ENCODE assay signal across 25 mouse cellular contexts in genomic region chr10:7651057-7651456, GRCm38 (mm10). TPM values are rescaled to one million over a fixed set of nuclear protein-coding genes. Genes with fewer than 3 reads are reported as not detected.
DNase-seq lines count a peak whose midpoint lies in the region; ATAC-seq and TF ChIP-seq lines count a peak whose summit lies in the region.
"Had no signal": no experiment of that assay in that cellular context is flagged by ENCODE, and none has a peak within 500 bp of the region (broad histone marks: within the 10 kb centered on the region; RNA-seq: fewer than 3 reads in every experiment).

No protein-coding gene starts in this region.

- H3K27me3 ChIP-seq in kidney, embryonic 14.5 days (ENCODE audit: control insufficient read depth, insufficient read depth, low read length) = no peaks in the 10 kb centered on the region
- H3K27me3 ChIP-seq in kidney, embryonic 16.5 days (ENCODE audit: insufficient read depth, low read length) = no peaks in the 10 kb centered on the region
- no peaks in the 10 kb centered on the region for H3K27me3 ChIP-seq in kidney, adult 2 months (replicated peaks; ENCODE audit: control insufficient read depth, insufficient read depth, low read length)
- no peaks in the 10 kb centered on the region for H3K27me3 ChIP-seq in liver, adult 2 months (ENCODE audit: control insufficient read depth, insufficient read depth, low read length)
- H3K27me3 ChIP-seq: CH12.LX; embryonic facial prominence, embryonic 12.5 days; forebrain, embryonic 13.5 days; Patski had no signal

- no peak overlapping the region for H3K4me3 ChIP-seq in kidney, embryonic 14.5 days (ENCODE audit: low read length)
- no peak overlapping the region for H3K4me3 ChIP-seq in kidney, embryonic 16.5 days (ENCODE audit: low read length)
- no peak overlapping the region for H3K4me3 ChIP-seq in kidney, adult 2 months (ENCODE audit: insufficient read depth, low read depth, low read length)
- no peak overlapping the region for H3K4me3 ChIP-seq in liver, adult 2 months (ENCODE audit: insufficient read depth, low read depth, low read length)
- H3K4me3 ChIP-seq: embryonic facial prominence, embryonic 10.5 days; embryonic facial prominence, embryonic 12.5 days; forebrain, embryonic 13.5 days had no signal

- 47% methylated on average over 2 of the region's 2 CpGs for WGBS in kidney, embryonic 14.5 days
- 53% methylated on average over 2 of the region's 2 CpGs for WGBS in kidney, embryonic 16.5 days
- 74% methylated on average over 2 of the region's 2 CpGs for WGBS in kidney, adult 2 months
- WGBS in liver, adult 2 months = 73% methylated on average over 2 of the region's 2 CpGs

- no peak for TF ChIP-seq POLR2A in kidney, adult 2 months (IDR thresholded peaks at IDR 0.05; ENCODE audit: low read depth, low read length)
- TF ChIP-seq POLR2A in liver, adult 2 months (IDR thresholded peaks at IDR 0.05; ENCODE audit: extremely low read depth, insufficient read depth, low read length) = no peak

- peak; percentile 55; the same call in 1 of the 2 replicates for ATAC-seq in kidney, embryonic 14.5 days (ENCODE audit: low FRiP score, low TSS enrichment)
- peak; percentile 51; the same call in 1 of the 2 replicates for ATAC-seq in kidney, embryonic 16.5 days (ENCODE audit: low FRiP score, low TSS enrichment)
- ATAC-seq: activated CD4-positive, CD25-positive, alpha-beta regulatory T cell, adult 4 months; CD4-positive, CD25-positive, alpha-beta regulatory T cell, adult 4 months; forebrain, embryonic 13.5 days; Patski had no signal

- no peak for TF ChIP-seq CTCF in kidney, adult 2 months (conservative IDR thresholded peaks at IDR 0.05; ENCODE audit: insufficient read depth, insufficient read length, low read depth, low read length)
- no peak for TF ChIP-seq CTCF in liver, adult 2 months (IDR thresholded peaks at IDR 0.05; ENCODE audit: low read depth, low read length)

- no peak overlapping the region for H3K4me2 ChIP-seq in kidney, embryonic 14.5 days (replicated peaks; ENCODE audit: low read depth, low read length)
- H3K4me2 ChIP-seq in kidney, embryonic 16.5 days (replicated peaks; ENCODE audit: low read depth, low read length) = no peak overlapping the region
- H3K4me2 ChIP-seq: embryonic facial prominence, embryonic 12.5 days; forebrain, embryonic 13.5 days had no signal

- no peaks in the 10 kb centered on the region for H3K4me1 ChIP-seq in kidney, embryonic 14.5 days (ENCODE audit: control insufficient read depth, insufficient read depth, low read length)
- H3K4me1 ChIP-seq in kidney, embryonic 16.5 days (ENCODE audit: insufficient read depth, low read length) = no peaks in the 10 kb centered on the region
- peaks cover under 1% of the 10 kb centered on the region; the same call in 1 of the 2 replicates for H3K4me1 ChIP-seq in kidney, adult 2 months (ENCODE audit: control insufficient read depth, insufficient read depth, low read length)
- peaks cover 4% of the 10 kb centered on the region for H3K4me1 ChIP-seq in liver, adult 2 months (ENCODE audit: control insufficient read depth, insufficient read depth, low read length)
- H3K4me1 ChIP-seq: embryonic facial prominence, embryonic 10.5 days; embryonic facial prominence, embryonic 12.5 days; forebrain, embryonic 13.5 days had no signal

- peaks cover 28% of the 10 kb centered on the region for H3K79me2 ChIP-seq in liver, adult 2 months (ENCODE audit: control insufficient read depth, insufficient read depth, low read length)

- no peak overlapping the region for H3K9ac ChIP-seq in kidney, embryonic 14.5 days (ENCODE audit: low read depth, low read length)
- no peak overlapping the region for H3K9ac ChIP-seq in kidney, embryonic 16.5 days (replicated peaks; ENCODE audit: low read length)
- H3K9ac ChIP-seq in liver, adult 2 months (ENCODE audit: low read depth, low read length) = no peak overlapping the region
- H3K9ac ChIP-seq: embryonic facial prominence, embryonic 12.5 days; forebrain, embryonic 13.5 days had no signal

- intact Hi-C loops in heart, postnatal 14 days (cut with DNase I) = no loop called here

- H3K27ac ChIP-seq in kidney, embryonic 14.5 days (ENCODE audit: low read depth, low read length) = no peak overlapping the region
- no peak overlapping the region for H3K27ac ChIP-seq in kidney, embryonic 16.5 days (ENCODE audit: low read length)
- no peak overlapping the region for H3K27ac ChIP-seq in kidney, adult 2 months (ENCODE audit: insufficient read depth, low read depth, low read length)
- no peak overlapping the region for H3K27ac ChIP-seq in liver, adult 2 months (replicated peaks; ENCODE audit: insufficient read depth, low read depth, low read length)
- H3K27ac ChIP-seq: embryonic facial prominence, embryonic 10.5 days; embryonic facial prominence, embryonic 12.5 days; forebrain, embryonic 13.5 days had no signal

- peaks cover 23% of the 10 kb centered on the region for H3K36me3 ChIP-seq in kidney, embryonic 14.5 days (ENCODE audit: control insufficient read depth, insufficient read depth, low read length)
- H3K36me3 ChIP-seq in kidney, embryonic 16.5 days (ENCODE audit: insufficient read depth, low read length) = peaks cover 25% of the 10 kb centered on the region
- H3K36me3 ChIP-seq in kidney, adult 2 months (ENCODE audit: control insufficient read depth, insufficient read depth, low read length) = peaks cover 3% of the 10 kb centered on the region; the same call in 1 of the 2 replicates
- peaks cover 18% of the 10 kb centered on the region for H3K36me3 ChIP-seq in liver, adult 2 months (ENCODE audit: control insufficient read depth, insufficient read depth, low read length)

- H3K9me3 ChIP-seq in kidney, embryonic 14.5 days (ENCODE audit: control insufficient read depth, low read length) = no peaks in the 10 kb centered on the region
- no peaks in the 10 kb centered on the region for H3K9me3 ChIP-seq in kidney, embryonic 16.5 days (ENCODE audit: low read length)
- H3K9me3 ChIP-seq: embryonic facial prominence, embryonic 10.5 days; embryonic facial prominence, embryonic 12.5 days; forebrain, embryonic 13.5 days; G1E had no signal

- peak; percentile 15 for DNase-seq in heart, adult 11 months
- no peak for DNase-seq in heart, postnatal 14 days
- DNase-seq in kidney, postnatal 10 days = no peak
- no peak for DNase-seq in kidney, adult 2 months
- DNase-seq in liver, adult 2 months (ENCODE audit: extremely low read depth, low read depth, low spot score) = peak; percentile 16
- no peak for DNase-seq in liver
- DNase-seq: adrenal gland, adult 8-10 months; adrenal gland, postnatal 14 days; adrenal gland, postnatal 36 days; B cell, adult 2 months; cerebellum, adult 11-12 months; cerebellum, adult 2 months; cerebellum, adult 9-10 months; cerebellum, postnatal 10 days; cerebellum, postnatal 25 days had no signal

RNA-seq across cellular contexts. Expression of gene Nup43, which starts 16.2 kb away (rescaled TPM):
- total RNA-seq in heart, postnatal 14 days (2021) = 1 to 10 TPM; 4.8 to 5.5 TPM
- 70.1 and 71.3 TPM in 2 replicates for polyA plus RNA-seq in kidney, embryonic 14.5 days (2014; fragmentation: Nextera tagmentation; extraction: Ambion mirVana)
- polyA plus RNA-seq in kidney, embryonic 16.5 days (2015; fragmentation: Nextera tagmentation; extraction: Ambion mirVana) = 52.2 and 56.8 TPM in 2 replicates
- 7.1 and 7.6 TPM in 2 replicates for polyA plus RNA-seq in kidney, adult 2 months (2012; rRNA removed)
- 4.4 and 7.2 TPM in 2 replicates for total RNA-seq in liver, adult 2 months (2014; rRNA removed)
- 2.6 and 3.6 TPM in 2 replicates for polyA plus RNA-seq in liver, adult 2 months (2012; rRNA removed)

RNA-seq across cellular contexts. Expression of gene Pcmt1, which starts 29.9 kb away (rescaled TPM):
- total RNA-seq in heart, postnatal 14 days (2021) = 100 to 1,000 TPM in 1 of 2 experiments, 10 to 100 TPM in 1; 98.7 to 106 TPM
- polyA plus RNA-seq in kidney, embryonic 14.5 days (2014; fragmentation: Nextera tagmentation; extraction: Ambion mirVana) = 109 TPM in 2 replicates
- 120 and 124 TPM in 2 replicates for polyA plus RNA-seq in kidney, embryonic 16.5 days (2015; fragmentation: Nextera tagmentation; extraction: Ambion mirVana)
- polyA plus RNA-seq in kidney, adult 2 months (2012; rRNA removed) = 34.6 and 38.4 TPM in 2 replicates
- 30.2 and 33.1 TPM in 2 replicates for total RNA-seq in liver, adult 2 months (2014; rRNA removed)
- polyA plus RNA-seq in liver, adult 2 months (2012; rRNA removed) = 21.8 and 23.6 TPM in 2 replicates

RNA-seq across cellular contexts. Expression of gene Lats1, which starts 30.0 kb away (rescaled TPM):
- 10 to 100 TPM; 16.9 to 17.2 TPM for total RNA-seq in heart, postnatal 14 days (2021)
- polyA plus RNA-seq in kidney, embryonic 14.5 days (2014; fragmentation: Nextera tagmentation; extraction: Ambion mirVana) = 8.7 and 17.2 TPM in 2 replicates
- 7.4 and 9.4 TPM in 2 replicates for polyA plus RNA-seq in kidney, embryonic 16.5 days (2015; fragmentation: Nextera tagmentation; extraction: Ambion mirVana)
- polyA plus RNA-seq in kidney, adult 2 months (2012; rRNA removed) = 13.8 and 14.5 TPM in 2 replicates
- 9.9 and 11.1 TPM in 2 replicates for total RNA-seq in liver, adult 2 months (2014; rRNA removed)
- polyA plus RNA-seq in liver, adult 2 months (2012; rRNA removed) = 6.2 and 6.9 TPM in 2 replicates

Comparison
In these comparisons a context has a peak if more than half of its experiments do, and no peak if none do; other contexts are left out.
1. DNase-seq: peak in heart, adult 11 months (single experiment) and liver, adult 2 months (single experiment); none in heart, postnatal 14 days (0 of 2), kidney, postnatal 10 days (single experiment), kidney, adult 2 months (single experiment) and liver (single experiment).